Mouse (Mus musculus) kidney, embryonic 16.5 days (tissue): ENCODE measurements around the gene Copz1. TPM values are rescaled to one million over a fixed set of nuclear protein-coding genes. Genes with fewer than 3 reads are reported as not detected.
"Not testable (repeated sequence)": the region's sequence is repeated elsewhere in the genome, so short reads cannot be mapped to it uniquely, and the experiment has no call there.

ENCODE experiments used
- ATAC-seq: fragments of 200-750 bp; cut with Nextera tagmentation; 2 replicates; pipeline ENCODE4 v1.8.0; 2017; ENCODE audit warnings: moderate TSS enrichment; ENCODE audit not compliant: low FRiP score, low TSS enrichment
- H3K27ac ChIP-seq: fragments of 300-500 bp; sonication (generic); 2 replicates; pipeline ENCODE4 v1.5.1; 2014; ENCODE audit warnings: low read length
- H3K27me3 ChIP-seq: fragments of 300-500 bp; sonication (generic); 2 replicates; pipeline ENCODE4 v1.6.1; 2014; ENCODE audit warnings: low read length, control low read depth, mixed read lengths; ENCODE audit not compliant: insufficient read depth
- H3K36me3 ChIP-seq: fragments of 300-500 bp; sonication (generic); 2 replicates; pipeline ENCODE4 v1.6.1; 2014; ENCODE audit warnings: low read length, control low read depth, mixed read lengths; ENCODE audit not compliant: insufficient read depth
- H3K4me1 ChIP-seq: fragments of 300-500 bp; sonication (generic); 2 replicates; pipeline ENCODE4 v1.6.1; 2014; ENCODE audit warnings: low read length, control low read depth, mixed read lengths; ENCODE audit not compliant: insufficient read depth
- H3K4me2 ChIP-seq: fragments of 300-500 bp; sonication (generic); replicated peaks from 2 replicates; pipeline ENCODE4 v1.6.1; 2014; ENCODE audit warnings: low read depth, low read length
- H3K4me3 ChIP-seq: fragments of 300-500 bp; sonication (generic); 2 replicates; pipeline ENCODE4 v1.5.1; 2014; ENCODE audit warnings: mild to moderate bottlenecking, low read length
- H3K9ac ChIP-seq: fragments of 300-500 bp; sonication (generic); replicated peaks from 2 replicates; pipeline ENCODE4 v1.6.1; 2014; ENCODE audit warnings: low read length
- H3K9me3 ChIP-seq: fragments of 300-500 bp; sonication (generic); 2 replicates; pipeline ENCODE4 v1.6.1; 2016; ENCODE audit warnings: low read length, control low read depth
- WGBS: fragments of 180-500 bp; shearing (Covaris S2); extraction: QIAGEN DNeasy Blood & Tissue Kit; methylation state at CpG from one replicate; pipeline ENCODE4 v1.1.7; 2014; 5-methylcytosine and 5-hydroxymethylcytosine counted together
- polyA plus RNA-seq: library from polyadenylated mRNA; unstranded; fragments of >200 nt; fragmentation: Nextera tagmentation; extraction: Ambion mirVana; gene quantifications from 2 replicates; pipeline ENCODE4 v1.2.1, GENCODE M21; 2015

Gene Copz1
- polyA plus RNA-seq, 1 experiment from 2014 or later: 324 TPM

DNA sequence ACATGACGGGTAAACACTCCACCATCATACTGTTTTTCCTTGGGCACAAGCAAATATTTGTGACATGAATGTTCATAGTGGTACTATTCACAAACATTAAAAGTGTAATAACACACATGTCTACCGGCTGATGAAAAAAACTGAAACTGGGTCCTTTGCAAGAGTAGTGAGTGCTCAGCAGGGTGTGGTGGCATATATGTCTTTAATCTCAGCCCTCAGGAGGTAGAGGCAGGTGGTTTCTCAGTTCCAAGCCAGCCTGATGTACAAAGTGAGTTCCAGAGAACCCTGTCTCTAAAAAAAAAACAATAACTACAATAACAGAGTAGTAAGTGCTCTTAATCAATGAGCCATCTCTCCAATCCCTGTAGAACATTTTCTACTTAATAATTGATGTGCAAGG is 7.7 kb upstream of the Copz1 start:
- WGBS: 90% methylated on average over 2 of the region's 2 CpGs
- Histone ChIP-seq H3K36me3 (no peaks in the 10 kb centered on the region), H3K9ac (no peak overlapping the region), H3K9me3 (no peaks in the 10 kb centered on the region), H3K4me3 (no peak overlapping the region), H3K4me2 (no peak overlapping the region), H3K4me1 (no peaks in the 10 kb centered on the region), H3K27ac (no peak overlapping the region), H3K27me3 (no peaks in the 10 kb centered on the region)
- ATAC-seq: no peak

DNA sequence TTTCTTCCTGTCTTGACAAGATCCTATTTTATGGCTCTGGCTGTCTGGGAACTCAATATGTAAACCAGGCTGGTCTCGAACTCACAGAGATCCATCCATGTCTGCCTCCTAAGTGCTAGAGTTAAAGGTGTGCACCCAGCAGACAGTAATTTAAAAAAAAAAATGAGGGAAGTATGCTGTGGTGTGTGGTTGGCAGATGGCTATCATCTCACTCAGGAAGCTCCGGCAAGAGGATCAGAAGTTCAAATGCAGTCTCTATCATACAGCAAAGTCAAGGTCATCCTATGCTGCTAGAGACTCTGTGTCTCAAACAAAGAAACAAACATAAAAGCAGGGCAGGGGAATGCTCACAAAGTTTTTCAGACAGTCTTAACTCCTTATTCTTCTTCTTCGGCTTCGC is 3.6 kb upstream of the Copz1 start:
- 76% methylated on average over 4 of the region's 4 CpGs for WGBS
- H3K4me1 ChIP-seq: peaks cover 6% of the 10 kb centered on the region
- H3K4me3 ChIP-seq: no peak overlapping the region
- no peak overlapping the region for H3K4me2 ChIP-seq
- no peaks in the 10 kb centered on the region for H3K27me3 ChIP-seq
- H3K9ac ChIP-seq: no peak overlapping the region
- no peak for ATAC-seq
- no peaks in the 10 kb centered on the region for H3K9me3 ChIP-seq
- H3K36me3 ChIP-seq: no peaks in the 10 kb centered on the region
- H3K27ac ChIP-seq: no peak overlapping the region

DNA sequence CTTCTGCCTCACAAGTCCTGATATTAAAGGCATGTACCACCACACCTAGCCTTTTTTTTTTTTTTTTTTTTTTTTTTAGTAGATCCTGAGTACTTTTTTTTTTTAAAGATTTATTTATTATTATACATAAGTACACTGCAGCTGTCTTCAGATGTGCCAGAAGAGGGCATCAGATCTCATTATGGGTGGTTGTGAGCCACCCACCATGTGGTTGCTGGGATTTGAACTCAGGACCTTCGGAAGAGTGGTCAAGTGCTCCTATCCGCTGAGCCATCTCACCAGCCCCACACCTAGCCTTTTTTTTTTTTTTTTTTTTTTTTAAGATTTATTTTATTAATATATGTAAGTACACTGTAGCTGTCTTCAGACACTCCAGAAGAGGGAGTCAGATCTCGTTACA is 3.4 kb downstream of the Copz1 start:
- not testable (repeated sequence) for H3K9me3 ChIP-seq, H3K4me2 ChIP-seq, H3K27ac ChIP-seq, H3K36me3 ChIP-seq, H3K4me3 ChIP-seq, ATAC-seq, H3K27me3 ChIP-seq, H3K9ac ChIP-seq
- H3K4me1 ChIP-seq: peaks cover 22% of the 10 kb centered on the region
- 86% methylated on average over 3 of the region's 3 CpGs for WGBS

DNA sequence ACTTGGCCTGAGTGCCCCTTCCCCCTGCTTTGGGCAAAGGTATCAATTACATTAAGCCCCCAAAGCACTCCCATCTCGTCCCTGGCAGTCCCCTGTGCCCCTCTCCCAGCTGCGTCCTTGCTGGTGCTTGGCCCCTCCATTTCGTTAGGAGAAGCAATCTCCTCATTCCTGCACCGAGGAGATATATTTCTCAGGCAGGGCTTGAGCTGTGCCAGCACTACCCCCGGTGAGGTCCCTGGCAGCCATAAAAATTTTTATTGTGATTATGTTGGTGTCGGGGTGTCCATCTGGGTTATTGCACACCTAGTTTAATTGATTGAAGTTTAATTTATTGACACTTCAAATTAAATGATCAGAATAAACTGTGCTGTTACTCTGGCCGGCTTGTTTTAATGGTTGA is 5.4 kb downstream of the Copz1 start:
- WGBS: 23% methylated on average over 7 of the region's 7 CpGs
- Histone ChIP-seq H3K4me2 (no peak overlapping the region), H3K4me1 (peaks cover 25% of the 10 kb centered on the region), H3K27ac (no peak overlapping the region), H3K4me3 (no peak overlapping the region), H3K36me3 (no peaks in the 10 kb centered on the region), H3K9ac (peak overlapping the region; percentile 33; the same call in 1 of the 2 replicates), H3K27me3 (no peaks in the 10 kb centered on the region), H3K9me3 (no peaks in the 10 kb centered on the region)
- ATAC-seq: no peak

DNA sequence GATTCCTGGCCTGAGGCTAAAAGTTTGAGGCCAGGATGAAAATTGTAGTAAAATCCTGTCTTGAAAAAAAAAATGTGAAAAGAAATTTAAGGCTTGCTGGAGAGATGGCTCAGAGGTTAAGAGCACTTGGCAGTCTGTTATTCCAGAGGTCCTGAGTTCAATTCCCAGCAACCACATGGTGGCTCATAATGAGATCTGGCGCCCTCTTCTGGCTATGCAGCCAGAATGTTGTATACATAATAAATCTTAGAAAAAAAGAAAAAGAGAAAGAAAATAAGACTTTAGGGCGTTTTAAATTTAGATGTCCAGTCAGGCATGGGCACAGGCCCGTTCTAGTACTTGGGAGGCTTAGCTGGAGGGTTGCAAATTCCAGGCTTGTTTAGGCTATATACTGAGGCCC is 7.2 kb downstream of the Copz1 start:
- H3K9me3 ChIP-seq: no peaks in the 10 kb centered on the region
- H3K36me3 ChIP-seq: no peaks in the 10 kb centered on the region
- no peak for ATAC-seq
- H3K4me1 ChIP-seq: peaks cover 17% of the 10 kb centered on the region
- no peaks in the 10 kb centered on the region for H3K27me3 ChIP-seq
- no peak overlapping the region for H3K27ac ChIP-seq
- no peak overlapping the region for H3K4me3 ChIP-seq
- H3K4me2 ChIP-seq: no peak overlapping the region
- H3K9ac ChIP-seq: no peak overlapping the region
- WGBS: 38% methylated on average over 3 of the region's 3 CpGs

GRCm38 (mm10) chr15:103280817-103281464 is 8.4 kb downstream of the Copz1 start:
- Histone ChIP-seq H3K4me2 (no peak overlapping the region), H3K36me3 (no peaks in the 10 kb centered on the region), H3K4me3 (no peak overlapping the region), H3K4me1 (peaks cover 29% of the 10 kb centered on the region), H3K9ac (no peak overlapping the region), H3K9me3 (no peaks in the 10 kb centered on the region), H3K27me3 (no peaks in the 10 kb centered on the region), H3K27ac (0 out of 2 replicates have a peak overlapping the region, but pooled peaks have one; percentile 25)
- ATAC-seq: no peak
- WGBS: 53% methylated on average over 3 of the region's 3 CpGs

DNA sequence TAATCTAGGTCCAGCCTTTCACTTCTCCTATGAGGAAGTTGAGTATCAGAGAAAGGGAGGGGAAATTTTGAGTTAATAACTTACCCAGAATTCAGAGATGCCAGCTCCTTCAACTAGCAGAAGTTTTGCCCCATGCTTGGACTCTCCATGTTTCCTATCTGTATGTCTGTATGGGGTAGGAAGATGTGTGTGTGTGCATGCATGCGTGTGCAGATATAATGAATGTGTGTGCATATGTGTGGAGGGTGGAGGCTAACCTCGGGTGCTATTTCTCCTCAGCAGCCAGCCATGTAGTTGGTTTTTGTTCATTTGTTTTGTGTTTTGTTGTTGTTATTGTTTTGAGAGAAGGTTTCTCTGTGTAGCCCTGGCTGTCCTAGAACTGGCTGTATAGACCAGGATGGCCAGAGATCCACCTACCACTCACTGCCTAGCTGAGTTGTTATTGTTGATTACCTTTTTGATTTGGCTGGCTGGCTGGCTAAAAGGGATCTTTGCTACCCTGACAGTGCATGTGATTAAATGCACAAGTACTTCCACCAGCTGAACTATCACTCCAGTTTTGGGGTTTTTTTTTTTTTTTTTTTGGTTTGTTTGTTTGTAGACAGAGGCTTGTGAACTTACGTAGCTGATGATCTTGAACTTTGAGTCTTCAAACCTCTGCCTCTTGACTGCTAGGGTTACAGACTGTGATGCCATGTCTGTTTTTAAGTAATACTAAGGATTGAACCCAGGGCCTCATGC is 9.1 kb downstream of the Copz1 start:
- WGBS: 91% methylated on average over 3 of the region's 3 CpGs
- peaks cover 33% of the 10 kb centered on the region for H3K4me1 ChIP-seq
- no peaks in the 10 kb centered on the region for H3K27me3 ChIP-seq
- H3K9ac ChIP-seq: no peak overlapping the region
- H3K4me2 ChIP-seq: no peak overlapping the region
- H3K36me3 ChIP-seq: no peaks in the 10 kb centered on the region
- no peak for ATAC-seq
- H3K9me3 ChIP-seq: no peaks in the 10 kb centered on the region
- no peak overlapping the region for H3K4me3 ChIP-seq
- no peak overlapping the region for H3K27ac ChIP-seq

DNA sequence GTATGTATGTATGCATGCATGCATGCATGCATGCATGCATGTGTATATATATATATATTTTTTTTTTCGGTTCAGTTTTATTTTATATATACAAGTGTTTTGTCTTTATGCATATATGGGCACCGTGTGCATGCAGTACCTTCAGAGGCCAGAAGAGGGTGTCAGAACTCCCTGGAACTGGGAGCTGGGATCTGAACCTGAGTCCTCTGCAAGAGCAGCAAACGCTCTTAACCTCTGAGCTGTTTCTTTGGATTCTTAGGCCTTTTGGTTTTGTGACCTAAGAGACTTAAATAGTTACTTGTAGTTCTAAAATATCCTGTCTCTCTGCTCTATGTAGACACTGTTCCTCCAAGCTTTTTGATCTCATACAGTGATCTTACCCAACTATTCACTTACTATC is 11.6 kb downstream of the Copz1 start:
- no peaks in the 10 kb centered on the region for H3K36me3 ChIP-seq
- no peak for ATAC-seq
- H3K4me1 ChIP-seq: peaks cover 35% of the 10 kb centered on the region
- H3K27me3 ChIP-seq: no peaks in the 10 kb centered on the region
- no peak overlapping the region for H3K9ac ChIP-seq
- H3K4me2 ChIP-seq: no peak overlapping the region
- H3K9me3 ChIP-seq: no peaks in the 10 kb centered on the region
- WGBS: 56% methylated on average over 3 of the region's 3 CpGs
- no peak overlapping the region for H3K27ac ChIP-seq
- no peak overlapping the region for H3K4me3 ChIP-seq

DNA sequence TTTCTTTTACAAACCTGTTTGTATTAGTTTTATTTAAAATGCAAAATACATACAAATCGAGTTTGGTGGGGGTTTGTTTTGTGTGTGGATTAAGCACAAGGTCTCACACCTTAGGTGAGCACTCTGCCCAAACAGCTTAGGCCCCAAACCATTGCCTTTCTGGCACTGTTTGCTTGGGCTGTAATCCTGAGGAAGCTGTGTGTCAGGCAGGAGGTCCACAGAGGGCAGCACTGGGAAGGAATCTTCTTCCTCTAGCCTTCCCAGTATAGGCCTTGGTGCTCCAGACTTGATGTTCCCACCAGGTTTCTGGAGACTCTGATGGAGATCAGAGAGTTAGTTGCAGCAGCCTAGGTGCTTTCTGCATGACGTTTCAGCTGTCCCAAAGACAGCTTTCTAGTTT is 12.1 kb downstream of the Copz1 start:
- Histone ChIP-seq H3K36me3 (no peaks in the 10 kb centered on the region), H3K27ac (peak overlapping the region; percentile 44; the same call in 1 of the 2 replicates), H3K27me3 (no peaks in the 10 kb centered on the region), H3K9ac (no peak overlapping the region), H3K4me3 (no peak overlapping the region), H3K4me1 (peaks cover 40% of the 10 kb centered on the region), H3K9me3 (no peaks in the 10 kb centered on the region), H3K4me2 (no peak overlapping the region)
- WGBS: 19% methylated on average over 2 of the region's 2 CpGs
- no peak for ATAC-seq

DNA sequence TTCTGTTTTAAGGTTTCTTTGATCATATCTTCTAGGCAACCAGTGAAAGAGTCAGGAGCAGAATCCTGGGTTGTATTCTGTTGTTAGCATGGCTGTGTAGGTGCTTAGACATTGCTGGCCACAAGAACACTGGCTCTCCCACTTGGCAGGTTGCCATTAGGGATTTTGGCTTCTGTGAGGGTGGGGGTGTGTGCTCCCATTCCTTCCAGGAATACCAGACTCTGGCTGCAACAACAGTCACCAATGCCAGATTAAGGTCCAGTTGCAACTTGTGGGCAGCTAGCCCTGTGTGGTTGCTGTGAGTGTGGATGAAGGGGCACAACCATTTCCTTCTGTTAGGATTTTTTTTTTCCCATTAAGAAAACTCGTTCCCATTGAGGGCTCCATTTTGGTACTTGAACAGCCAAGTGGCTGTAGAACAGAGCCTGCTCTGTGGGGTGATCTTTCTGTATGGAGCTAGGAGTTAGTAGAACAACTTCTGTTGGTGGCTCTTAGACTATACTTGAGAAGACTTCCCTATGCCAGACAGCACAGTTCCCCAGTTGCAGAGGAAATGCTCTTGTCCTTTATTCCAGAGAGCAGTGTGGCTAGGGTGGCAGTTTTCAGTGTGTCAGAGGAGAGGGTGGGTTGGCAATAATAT is 13.4 kb downstream of the Copz1 start:
- Histone ChIP-seq H3K4me2 (no peak overlapping the region), H3K9me3 (no peaks in the 10 kb centered on the region), H3K4me3 (no peak overlapping the region), H3K9ac (no peak overlapping the region), H3K4me1 (peaks cover 46% of the 10 kb centered on the region), H3K27ac (0 out of 2 replicates have a peak overlapping the region, but pooled peaks have one; percentile 20), H3K36me3 (no peaks in the 10 kb centered on the region), H3K27me3 (no peaks in the 10 kb centered on the region)
- WGBS: 77% methylated on average over 1 of the region's 1 CpGs
- ATAC-seq: no peak
